Mouse (Mus musculus): ENCODE measurements around the gene Tmem189. TPM values are rescaled to one million over a fixed set of nuclear protein-coding genes. Genes with fewer than 3 reads are reported as not detected.

Tmem189 gene
- polyA plus RNA-seq, 3 experiments from 2014 or later = 12.5 to 16.8 (median 12.8) TPM

Other genes with a start within 250 kb of the Tmem189 start
- 100 to 1,000 TPM; 145 to 194 (median 193) TPM for gene Rnf114, start 197.2 kb downstream of the Tmem189 start, polyA plus RNA-seq (2017; shearing (Covaris generic))
- gene Spata2, start 196.9 kb downstream of the Tmem189 start, polyA plus RNA-seq (2017; shearing (Covaris generic)) = 10 to 100 TPM in 2 of 3 experiments, 1 to 10 TPM in 1; 9.6 to 16.5 (median 12.2) TPM
- gene Snai1, start 151.6 kb downstream of the Tmem189 start, polyA plus RNA-seq (2017; shearing (Covaris generic)) = not detected
- gene Ube2v1, start 57.7 kb downstream of the Tmem189 start, polyA plus RNA-seq (2017; shearing (Covaris generic)) = 100 to 1,000 TPM; 370 to 426 (median 380) TPM
- not detected for gene Gm20431, start 28.3 kb downstream of the Tmem189 start, polyA plus RNA-seq (2017; shearing (Covaris generic))
- 1 to 10 TPM in 2 of 3 experiments, under 1 TPM in 1; 0.65 to 3.2 (median 2.1) TPM for gene Cebpb, start 907 bp downstream of the Tmem189 start, polyA plus RNA-seq (2017; shearing (Covaris generic))
- gene Ptpn1, start 242.2 kb upstream of the Tmem189 start, polyA plus RNA-seq (2017; shearing (Covaris generic)) = 100 to 1,000 TPM; 121 to 180 (median 127) TPM